Mouse (Mus musculus): ENCODE results near the gene Slc8b1. TPM values are rescaled to one million over a fixed set of nuclear protein-coding genes. Genes with fewer than 3 reads are reported as not detected.

Gene Slc8b1
- total and polyA plus RNA-seq, 2 experiments from 2014 or later, result 2.5 to 3.7 TPM

DNA sequence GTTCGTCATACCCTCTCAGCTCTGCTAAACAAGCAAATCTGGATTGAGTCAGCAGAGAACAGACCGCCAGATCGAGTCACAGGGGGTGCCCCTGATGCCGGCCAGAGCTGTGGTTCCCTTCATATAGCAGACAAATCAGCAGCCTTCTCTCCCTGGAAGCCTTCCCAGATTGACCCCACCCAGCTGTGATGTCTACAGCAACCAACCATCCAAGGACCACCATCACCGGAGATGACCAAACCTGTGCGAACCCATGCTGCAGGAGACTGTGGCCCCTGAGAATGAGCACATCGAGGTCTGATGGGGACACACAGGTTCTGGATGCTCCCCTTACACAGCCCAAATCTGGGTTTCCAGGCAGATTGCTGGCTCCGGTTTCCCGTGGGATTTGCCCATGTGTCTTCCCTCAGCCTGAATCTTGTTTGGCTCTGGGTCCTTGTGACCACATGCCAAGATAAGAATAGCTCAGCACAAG lies 8.8 kb upstream of the Slc8b1 start:
- Histone ChIP-seq H3K4me3 (ENCODE audit: low read length) (peak overlapping the region; percentile 91), H3K4me2 (ENCODE audit: low read depth, low read length) (peak overlapping the region; percentile 95), H3K9me3 (ENCODE audit: low read length) (no peaks in the 10 kb centered on the region), H3K27me3 (ENCODE audit: insufficient read depth, low read length) (no peaks in the 10 kb centered on the region), H3K4me1 (ENCODE audit: insufficient read depth, low read length) (peaks cover 6% of the 10 kb centered on the region; the same call in 1 of the 2 replicates), H3K9ac (replicated peaks; ENCODE audit: low read length) (peak overlapping the region; percentile 88; the same call in 1 of the 2 replicates), H3K36me3 (ENCODE audit: insufficient read depth, low read length) (no peaks in the 10 kb centered on the region), H3K27ac (no peak overlapping the region)
- ATAC-seq (no peak), DNase-seq (ENCODE audit: low spot score) (no peak)
- 62% methylated on average over 9 of the region's 9 CpGs for WGBS
- TF ChIP-seq CTCF (IDR thresholded peaks at IDR 0.05; ENCODE audit: low read depth), result no peak

DNA sequence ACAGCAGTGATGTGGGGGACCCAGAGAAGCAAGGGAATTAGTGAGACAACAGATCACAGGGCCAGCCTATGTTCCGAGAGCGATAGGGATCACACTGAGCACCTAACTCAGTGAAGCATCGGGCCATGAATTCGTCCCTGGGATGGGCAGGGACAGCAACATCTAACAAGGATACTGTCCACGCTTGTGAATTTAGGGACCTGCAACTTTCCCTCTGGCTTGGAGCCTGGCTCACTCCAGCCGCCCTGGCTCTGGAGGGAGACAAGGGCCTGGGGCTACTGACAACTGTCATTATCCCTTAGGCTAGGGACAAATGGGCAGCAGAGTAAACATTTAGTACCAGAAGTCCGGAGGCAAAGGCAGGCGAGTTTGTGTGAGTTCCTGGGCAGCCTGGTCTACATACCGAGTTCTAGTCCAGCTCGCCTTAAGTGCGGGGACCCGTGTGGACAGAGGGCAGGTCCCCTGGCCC lies 8.3 kb upstream of the Slc8b1 start:
- Histone ChIP-seq H3K4me2 (ENCODE audit: low read depth, low read length) (peak overlapping the region; percentile 95), H3K27ac (peak overlapping the region; percentile 64; the same call in 1 of the 2 replicates), H3K27me3 (ENCODE audit: insufficient read depth, low read length) (no peaks in the 10 kb centered on the region), H3K4me1 (ENCODE audit: insufficient read depth, low read length) (peaks cover 6% of the 10 kb centered on the region; the same call in 1 of the 2 replicates), H3K4me3 (ENCODE audit: low read length) (peak overlapping the region; percentile 91), H3K9me3 (ENCODE audit: low read length) (no peaks in the 10 kb centered on the region), H3K36me3 (ENCODE audit: insufficient read depth, low read length) (no peaks in the 10 kb centered on the region), H3K9ac (replicated peaks; ENCODE audit: low read length) (peak overlapping the region; percentile 88)
- WGBS, result 5% methylated on average over 12 of the region's 12 CpGs
- ATAC-seq (no peak), DNase-seq (ENCODE audit: low spot score) (no peak)
- no peak for TF ChIP-seq CTCF (IDR thresholded peaks at IDR 0.05; ENCODE audit: low read depth)

- Histone ChIP-seq H3K4me1 (ENCODE audit: insufficient read depth, low read length) (peaks cover 6% of the 10 kb centered on the region; the same call in 1 of the 2 replicates), H3K4me2 (ENCODE audit: low read depth, low read length) (peak within 1 kb of the TSS; percentile 95), H3K9ac (replicated peaks; ENCODE audit: low read length) (peak within 1 kb of the TSS; percentile 88), H3K36me3 (ENCODE audit: insufficient read depth, low read length) (no peaks in the 10 kb centered on the region), H3K27ac (peak within 1 kb of the TSS; percentile 64; the same call in 1 of the 2 replicates), H3K4me3 (ENCODE audit: low read length) (peak within 1 kb of the TSS; percentile 91), H3K9me3 (ENCODE audit: low read length) (no peaks in the 10 kb centered on the region), H3K27me3 (ENCODE audit: insufficient read depth, low read length) (no peaks in the 10 kb centered on the region)
- peak; percentile 97 for DNase-seq (ENCODE audit: low spot score)
- peak; percentile 92 for ATAC-seq
- no peak for TF ChIP-seq CTCF (IDR thresholded peaks at IDR 0.05; ENCODE audit: low read depth)
- WGBS, result under 1% methylated on average over 43 of the region's 55 CpGs
These were observed 7.7 kb upstream of the Slc8b1 start, which contains the start of gene Plbd2 for GRCm38 (mm10) chr5:120503144-120503795. Gene Plbd2 (minus strand): TSS chr5:120503625.

DNA sequence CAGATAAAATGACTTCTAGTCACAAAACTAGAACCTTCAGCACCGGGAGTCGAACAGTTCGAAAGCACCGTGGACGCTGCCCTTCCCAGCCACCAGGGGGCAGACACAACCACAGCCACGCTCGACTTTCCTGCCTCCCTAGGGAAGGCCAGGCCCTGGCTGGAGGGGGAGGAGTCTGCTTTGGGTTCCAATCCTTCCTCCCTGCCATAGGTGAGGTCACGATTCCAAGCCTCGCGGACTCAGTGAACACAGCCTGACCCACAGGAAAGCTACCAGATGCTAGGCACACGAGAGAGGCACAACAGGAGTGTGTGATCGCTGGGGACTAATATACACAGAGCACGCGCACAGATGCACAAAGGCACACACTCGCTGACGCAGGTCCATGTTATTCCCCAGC lies 5.6 kb upstream of the Slc8b1 start:
- Histone ChIP-seq H3K9ac (replicated peaks; ENCODE audit: low read length) (no peak overlapping the region), H3K27ac (no peak overlapping the region), H3K9me3 (ENCODE audit: low read length) (no peaks in the 10 kb centered on the region), H3K4me1 (ENCODE audit: insufficient read depth, low read length) (peaks cover 6% of the 10 kb centered on the region; the same call in 1 of the 2 replicates), H3K36me3 (ENCODE audit: insufficient read depth, low read length) (no peaks in the 10 kb centered on the region), H3K4me2 (ENCODE audit: low read depth, low read length) (no peak overlapping the region), H3K4me3 (ENCODE audit: low read length) (no peak overlapping the region), H3K27me3 (ENCODE audit: insufficient read depth, low read length) (no peaks in the 10 kb centered on the region)
- no peak for ATAC-seq
- peak; percentile 69 for DNase-seq (ENCODE audit: low spot score)
- WGBS, result 20% methylated on average over 16 of the region's 16 CpGs
- TF ChIP-seq CTCF (IDR thresholded peaks at IDR 0.05; ENCODE audit: low read depth), result peak; percentile 83

DNA sequence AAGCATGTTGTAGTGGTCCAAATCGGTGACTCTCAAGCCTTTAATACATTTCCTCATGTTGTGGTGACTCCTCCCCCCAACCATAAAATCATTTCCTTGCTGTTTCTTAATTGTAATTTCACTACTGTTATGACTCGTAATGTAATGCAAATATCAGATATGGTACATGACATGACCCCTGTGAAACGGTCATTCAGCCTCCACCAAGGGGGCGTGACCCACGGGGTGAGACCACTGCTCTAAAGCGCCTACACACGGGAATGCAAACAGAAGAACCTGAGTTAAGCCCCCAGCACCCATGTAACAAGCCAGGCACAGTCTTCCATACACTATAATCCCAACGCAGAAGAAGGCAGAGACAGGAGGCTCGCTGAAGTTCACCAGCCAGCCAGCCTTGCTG lies 5.2 kb upstream of the Slc8b1 start:
- no peaks in the 10 kb centered on the region for H3K9me3 ChIP-seq (ENCODE audit: low read length)
- H3K27ac ChIP-seq, result no peak overlapping the region
- ATAC-seq (no peak), DNase-seq (ENCODE audit: low spot score) (no peak)
- H3K36me3 ChIP-seq (ENCODE audit: insufficient read depth, low read length), result no peaks in the 10 kb centered on the region
- no peak for TF ChIP-seq CTCF (IDR thresholded peaks at IDR 0.05; ENCODE audit: low read depth)
- no peak overlapping the region for H3K9ac ChIP-seq (replicated peaks; ENCODE audit: low read length)
- H3K4me1 ChIP-seq (ENCODE audit: insufficient read depth, low read length), result peaks cover 6% of the 10 kb centered on the region; the same call in 1 of the 2 replicates
- no peaks in the 10 kb centered on the region for H3K27me3 ChIP-seq (ENCODE audit: insufficient read depth, low read length)
- no peak overlapping the region for H3K4me2 ChIP-seq (ENCODE audit: low read depth, low read length)
- no peak overlapping the region for H3K4me3 ChIP-seq (ENCODE audit: low read length)
- 64% methylated on average over 9 of the region's 9 CpGs for WGBS

DNA sequence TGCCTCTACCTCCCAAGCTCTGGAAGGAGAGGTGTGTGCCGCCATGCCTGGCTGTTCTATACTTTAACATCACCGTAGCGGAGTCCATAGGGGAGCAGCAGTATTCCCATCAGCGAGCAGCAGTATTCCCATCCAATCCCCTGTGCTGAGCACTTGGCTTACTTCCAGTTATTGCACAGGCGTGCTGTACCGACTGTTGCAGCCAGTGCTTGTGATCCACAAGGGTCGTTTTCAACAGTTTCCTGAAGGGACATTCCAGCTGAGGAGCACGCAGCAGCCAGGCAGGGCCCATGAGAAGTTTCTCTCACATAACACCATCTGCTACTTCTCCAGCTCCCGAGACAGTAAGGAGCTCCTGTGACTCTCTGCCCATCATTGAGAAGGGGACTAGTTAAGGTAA lies 4.5 kb upstream of the Slc8b1 start:
- Histone ChIP-seq H3K27me3 (ENCODE audit: insufficient read depth, low read length) (no peaks in the 10 kb centered on the region), H3K9me3 (ENCODE audit: low read length) (no peaks in the 10 kb centered on the region)

DNA sequence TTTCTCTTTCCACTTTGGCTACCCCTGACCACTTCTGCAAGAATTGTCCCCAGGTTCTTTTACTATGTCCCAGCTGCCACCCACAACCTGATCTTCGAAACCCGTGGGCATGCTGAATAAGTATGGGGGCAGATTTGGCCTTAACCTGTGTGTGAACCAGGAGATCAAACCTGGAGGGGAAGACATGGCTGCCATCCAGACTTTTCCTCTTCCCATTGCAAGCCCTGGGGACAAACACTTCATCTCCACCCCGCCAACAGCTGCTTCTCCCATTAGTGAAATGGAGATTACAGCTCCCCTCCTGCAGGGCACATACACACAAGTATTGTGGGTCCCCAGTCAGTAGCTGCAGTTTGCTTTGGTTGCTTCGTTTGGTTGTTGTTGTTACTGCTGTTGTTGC lies 3.7 kb upstream of the Slc8b1 start:
- Histone ChIP-seq H3K27me3 (ENCODE audit: insufficient read depth, low read length) (no peaks in the 10 kb centered on the region), H3K4me2 (ENCODE audit: low read depth, low read length) (no peak overlapping the region), H3K9ac (replicated peaks; ENCODE audit: low read length) (no peak overlapping the region), H3K9me3 (ENCODE audit: low read length) (no peaks in the 10 kb centered on the region), H3K36me3 (ENCODE audit: insufficient read depth, low read length) (no peaks in the 10 kb centered on the region), H3K27ac (no peak overlapping the region), H3K4me3 (ENCODE audit: low read length) (no peak overlapping the region), H3K4me1 (ENCODE audit: insufficient read depth, low read length) (0 out of 2 replicates have a peak, but pooled peaks cover 3% of the 10 kb centered on the region)
- DNase-seq (ENCODE audit: low spot score) (no peak), ATAC-seq (no peak)
- 45% methylated on average over 4 of the region's 4 CpGs for WGBS
- no peak for TF ChIP-seq CTCF (IDR thresholded peaks at IDR 0.05; ENCODE audit: low read depth)

More for the DNA sequence above, 4.5 kb upstream of the Slc8b1 start:
- DNase-seq (ENCODE audit: low spot score), result peak; percentile 28
- no peak overlapping the region for H3K27ac ChIP-seq
- ATAC-seq, result no peak
- H3K9ac ChIP-seq (replicated peaks; ENCODE audit: low read length), result no peak overlapping the region
- H3K4me3 ChIP-seq (ENCODE audit: low read length), result no peak overlapping the region
- H3K36me3 ChIP-seq (ENCODE audit: insufficient read depth, low read length), result no peaks in the 10 kb centered on the region
- H3K4me2 ChIP-seq (ENCODE audit: low read depth, low read length), result no peak overlapping the region
- no peak for TF ChIP-seq CTCF (IDR thresholded peaks at IDR 0.05; ENCODE audit: low read depth)
- peaks cover 6% of the 10 kb centered on the region; the same call in 1 of the 2 replicates for H3K4me1 ChIP-seq (ENCODE audit: insufficient read depth, low read length)
- WGBS, result 43% methylated on average over 9 of the region's 9 CpGs

All from hindbrain, postnatal 0 days (tissue).